Mouse (Mus musculus) stomach, postnatal 0 days (tissue): ENCODE results near the gene Mapk9. TPM values are rescaled to one million over a fixed set of nuclear protein-coding genes. Genes with fewer than 3 reads are reported as not detected.

Experiments used
- ATAC-seq: fragments of 200-750 bp; cut with Nextera tagmentation; 2 replicates; pipeline ENCODE4 v1.8.0; 2017; ENCODE audit not compliant: low FRiP score, low TSS enrichment
- DNase-seq: peaks from one replicate; pipeline ENCODE4 v3.0.0-alpha.2; 2016; ENCODE audit warnings: low spot score
- H3K27ac ChIP-seq: fragments of 300-500 bp; sonication (generic); replicated peaks from 2 replicates; pipeline ENCODE4 v1.5.1; 2014; ENCODE audit warnings: mild to moderate bottlenecking, control low read depth
- H3K27me3 ChIP-seq: fragments of 300-500 bp; sonication (generic); 2 replicates; pipeline ENCODE4 v1.6.1; 2014; ENCODE audit warnings: low read length; ENCODE audit not compliant: control insufficient read depth, insufficient read depth
- H3K36me3 ChIP-seq: fragments of 300-500 bp; sonication (generic); 2 replicates; pipeline ENCODE4 v1.6.1; 2014; ENCODE audit warnings: low read length, mixed read lengths; ENCODE audit not compliant: control insufficient read depth, insufficient read depth
- H3K4me1 ChIP-seq: fragments of 300-500 bp; sonication (generic); replicated peaks from 2 replicates; pipeline ENCODE4 v1.6.1; 2014; ENCODE audit warnings: antibody characterized with exemption; ENCODE audit not compliant: control insufficient read depth, insufficient read depth
- H3K4me2 ChIP-seq: fragments of 300-500 bp; sonication (generic); replicated peaks from 2 replicates; pipeline ENCODE4 v1.6.1; 2014; ENCODE audit warnings: low read depth, mild to moderate bottlenecking, control low read depth, moderate library complexity
- H3K4me3 ChIP-seq: fragments of 300-500 bp; sonication (generic); 2 replicates; pipeline ENCODE4 v1.5.1; 2014; ENCODE audit warnings: low read depth, low read length, control low read depth
- H3K9ac ChIP-seq: fragments of 300-500 bp; sonication (generic); 2 replicates; pipeline ENCODE4 v1.6.1; 2014; ENCODE audit warnings: mild to moderate bottlenecking, low read length, control low read depth, mixed read lengths
- H3K9me3 ChIP-seq: fragments of 300-500 bp; sonication (generic); 2 replicates; pipeline ENCODE4 v1.6.1; 2016; ENCODE audit warnings: low read length; ENCODE audit not compliant: control insufficient read depth
- CTCF ChIP-seq: IDR thresholded peaks from 2 replicates; pipeline ENCODE4 v1.5.1; 2016; ENCODE audit warnings: antibody characterized with exemption, low read depth, mild to moderate bottlenecking, moderate library complexity
- EP300 ChIP-seq: optimal IDR thresholded peaks from 2 replicates; pipeline ENCODE3; 2016; ENCODE audit warnings: antibody characterized with exemption
- WGBS: fragments of 180-500 bp; shearing (Covaris S2); extraction: QIAGEN DNeasy Blood & Tissue Kit; methylation state at CpG from one replicate; pipeline ENCODE4 v1.1.7; 2014; 5-methylcytosine and 5-hydroxymethylcytosine counted together
- polyA plus RNA-seq: library from polyadenylated mRNA; unstranded; fragments of >200 nt; fragmentation: Nextera tagmentation; extraction: Ambion mirVana; gene quantifications from 2 replicates; pipeline ENCODE4 v1.2.1, GENCODE M21; 2015

Mapk9 gene
- polyA plus RNA-seq, 1 experiment from 2014 or later, result 19.2 TPM

DNA sequence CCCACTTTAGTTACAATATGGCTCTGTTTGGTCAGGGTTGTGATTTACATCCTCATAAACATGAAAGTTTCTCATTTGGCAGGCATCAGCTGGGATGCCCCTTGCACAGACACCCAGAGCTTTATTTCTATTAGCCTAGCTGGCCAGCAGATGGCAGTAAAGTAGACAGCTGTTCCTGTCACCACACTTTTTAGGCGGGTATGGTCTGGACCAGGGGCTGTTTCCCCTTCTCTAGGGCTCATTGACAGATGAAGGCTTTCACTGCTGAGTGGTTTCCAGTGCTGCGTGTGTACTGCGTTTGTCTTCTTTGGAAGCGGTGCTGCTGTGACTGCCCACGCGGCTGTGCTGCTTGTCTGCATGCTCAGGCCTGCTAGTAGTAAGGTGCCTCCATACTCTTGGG, 25.4 kb downstream of the Mapk9 start:
- Histone ChIP-seq H3K9me3 (no peaks in the 10 kb centered on the region), H3K9ac (no peak overlapping the region), H3K4me1 (no peaks in the 10 kb centered on the region), H3K27me3 (no peaks in the 10 kb centered on the region), H3K4me3 (no peak overlapping the region), H3K27ac (no peak overlapping the region), H3K36me3 (peaks cover 10% of the 10 kb centered on the region), H3K4me2 (no peak overlapping the region)
- 54% methylated on average over 6 of the region's 6 CpGs for WGBS
- DNase-seq, result peak; percentile 30
- TF ChIP-seq EP300, result no peak
- TF ChIP-seq CTCF, result peak; percentile 80
- ATAC-seq, result no peak

DNA sequence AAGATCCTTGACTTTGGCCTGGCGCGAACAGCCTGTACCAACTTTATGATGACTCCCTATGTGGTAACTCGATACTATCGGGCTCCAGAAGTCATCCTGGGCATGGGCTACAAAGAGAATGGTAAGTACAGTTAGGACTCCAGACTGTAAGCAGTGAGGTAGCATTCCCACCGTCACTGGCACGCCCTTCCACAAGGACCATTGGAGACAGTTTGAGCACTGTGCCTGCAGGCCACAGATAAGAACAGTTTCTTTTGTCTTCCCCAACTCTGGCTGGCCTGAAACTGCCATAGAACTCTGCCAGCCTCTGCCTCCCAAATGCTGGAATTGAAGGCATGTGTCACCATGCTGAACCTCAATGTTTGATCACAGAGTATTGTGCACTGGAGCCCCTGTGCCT, 26.2 kb downstream of the Mapk9 start:
- Histone ChIP-seq H3K27me3 (no peaks in the 10 kb centered on the region), H3K9me3 (no peaks in the 10 kb centered on the region), H3K4me1 (no peaks in the 10 kb centered on the region), H3K9ac (no peak overlapping the region), H3K36me3 (peaks cover 8% of the 10 kb centered on the region), H3K4me3 (no peak overlapping the region), H3K4me2 (no peak overlapping the region), H3K27ac (no peak overlapping the region)
- DNase-seq (peak; percentile 10), ATAC-seq (no peak)
- 92% methylated on average over 6 of the region's 6 CpGs for WGBS
- TF ChIP-seq EP300 (no peak), CTCF (no peak)

DNA sequence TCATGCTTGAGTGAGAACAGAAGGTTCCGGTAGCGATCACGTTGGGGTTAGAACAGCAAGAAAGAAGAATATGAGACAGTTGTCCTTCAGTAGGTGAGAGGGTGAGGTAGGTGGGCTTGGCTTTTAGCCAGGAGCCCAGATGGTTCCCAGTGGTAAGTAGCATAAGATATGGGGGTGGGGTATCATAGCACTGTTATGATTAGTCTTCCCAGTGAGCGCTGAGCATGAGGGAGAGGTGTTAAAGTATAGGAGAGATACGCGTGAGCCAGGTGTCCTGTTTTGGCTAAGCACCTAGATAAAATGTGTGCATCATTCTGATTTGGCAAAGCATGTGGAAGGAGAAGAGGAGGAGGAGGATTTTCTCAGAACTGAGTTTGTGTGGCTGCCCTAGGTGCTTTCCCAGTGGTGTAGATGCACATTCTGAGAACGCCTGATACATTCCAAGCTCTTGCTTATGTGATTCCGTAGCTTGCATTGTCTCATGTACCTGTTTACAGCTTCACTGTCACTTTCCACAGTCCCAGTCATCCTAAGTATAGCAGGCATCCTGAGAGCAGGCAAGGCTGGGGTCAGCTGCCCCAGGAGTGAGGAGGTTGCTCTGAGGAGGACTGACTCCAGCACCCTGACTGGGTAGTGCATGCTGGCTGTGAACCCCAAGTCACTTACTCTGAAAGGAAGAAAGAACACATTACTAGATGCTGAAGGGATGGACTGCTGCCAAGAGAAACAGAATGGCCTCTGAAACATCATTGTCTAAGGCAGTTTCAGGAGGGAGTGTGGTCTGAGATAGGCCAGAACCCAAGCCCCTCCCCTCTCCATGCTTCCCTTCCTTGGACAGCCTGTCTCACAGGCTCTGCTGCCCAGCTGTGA, 30.6 kb downstream of the Mapk9 start:
- Histone ChIP-seq H3K36me3 (peaks cover 8% of the 10 kb centered on the region), H3K27ac (no peak overlapping the region), H3K4me1 (no peaks in the 10 kb centered on the region), H3K4me2 (no peak overlapping the region), H3K27me3 (no peaks in the 10 kb centered on the region), H3K9ac (no peak overlapping the region), H3K4me3 (no peak overlapping the region), H3K9me3 (no peaks in the 10 kb centered on the region)
- TF ChIP-seq CTCF, result no peak
- DNase-seq (no peak), ATAC-seq (no peak)
- WGBS, result 82% methylated on average over 8 of the region's 8 CpGs

DNA sequence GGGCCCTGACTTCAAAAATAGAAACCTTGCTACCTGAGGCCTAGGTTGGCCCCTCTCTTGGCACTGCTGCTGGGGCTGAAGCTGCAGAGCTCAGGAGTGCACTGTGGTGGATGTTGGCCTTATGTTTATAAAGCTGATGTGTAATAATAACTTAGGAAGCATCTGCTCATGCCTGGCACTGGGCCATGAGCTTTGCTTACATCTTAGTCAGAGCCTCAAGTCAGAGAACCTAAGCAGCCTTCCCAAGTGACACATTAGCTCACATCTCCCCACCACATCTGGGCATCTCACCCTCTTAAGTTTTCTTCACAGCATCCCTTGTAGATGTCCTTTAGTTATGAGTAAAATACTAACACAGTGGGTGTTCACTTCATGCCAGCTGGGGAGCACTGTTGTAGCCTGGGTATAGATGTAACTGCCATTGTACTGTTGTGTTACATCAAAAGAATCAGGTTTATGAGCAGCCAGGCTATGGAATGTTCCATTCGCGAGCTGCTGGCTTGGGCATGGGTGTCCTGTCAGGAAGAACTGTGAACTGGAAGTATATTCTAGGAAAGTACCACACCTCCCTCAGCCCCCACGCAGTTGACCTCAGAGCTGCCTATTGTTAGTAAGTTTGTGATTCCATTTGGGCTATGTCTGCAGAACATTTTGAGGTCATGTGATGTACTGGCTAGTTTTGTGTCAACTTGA, 33.5 kb downstream of the Mapk9 start:
- TF ChIP-seq CTCF (no peak; the same call in 1 of the 2 replicates), EP300 (no peak)
- Histone ChIP-seq H3K4me1 (no peaks in the 10 kb centered on the region), H3K9me3 (no peaks in the 10 kb centered on the region), H3K4me3 (no peak overlapping the region), H3K4me2 (no peak overlapping the region), H3K9ac (no peak overlapping the region), H3K27ac (no peak overlapping the region), H3K36me3 (peaks cover 2% of the 10 kb centered on the region; the same call in 1 of the 2 replicates), H3K27me3 (no peaks in the 10 kb centered on the region)
- WGBS, result 72% methylated on average over 3 of the region's 3 CpGs
- ATAC-seq (peak; percentile 29; the same call in 1 of the 2 replicates), DNase-seq (peak; percentile 17)

DNA sequence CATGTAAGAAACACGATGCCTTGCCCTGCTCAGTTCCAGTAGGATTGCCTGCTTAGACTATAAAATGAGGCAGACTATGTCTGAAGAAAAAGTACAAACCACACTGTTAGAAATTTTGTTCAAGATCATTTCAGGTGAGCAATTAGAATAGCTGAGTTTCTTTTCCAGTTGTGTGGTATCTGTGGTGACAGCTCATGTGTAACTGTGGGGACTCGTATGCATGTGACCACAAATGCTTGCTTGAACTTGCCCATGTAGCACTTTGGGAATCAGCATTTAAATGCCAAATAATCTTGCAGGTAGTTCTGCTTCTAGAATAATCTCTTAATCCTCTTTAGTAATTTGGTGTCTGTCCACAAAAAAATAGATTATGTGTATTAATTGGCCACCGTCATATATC, 36.8 kb downstream of the Mapk9 start:
- H3K9me3 ChIP-seq, result no peaks in the 10 kb centered on the region
- ATAC-seq (no peak), DNase-seq (no peak)
- no peak for TF ChIP-seq CTCF
- TF ChIP-seq EP300, result no peak
- H3K4me3 ChIP-seq, result no peak overlapping the region
- H3K4me2 ChIP-seq, result no peak overlapping the region
- no peaks in the 10 kb centered on the region for H3K27me3 ChIP-seq
- H3K4me1 ChIP-seq, result no peaks in the 10 kb centered on the region
- H3K27ac ChIP-seq, result no peak overlapping the region
- no peak overlapping the region for H3K9ac ChIP-seq
- H3K36me3 ChIP-seq, result peaks cover 5% of the 10 kb centered on the region; the same call in 1 of the 2 replicates
- 89% methylated on average over 3 of the region's 3 CpGs for WGBS

DNA sequence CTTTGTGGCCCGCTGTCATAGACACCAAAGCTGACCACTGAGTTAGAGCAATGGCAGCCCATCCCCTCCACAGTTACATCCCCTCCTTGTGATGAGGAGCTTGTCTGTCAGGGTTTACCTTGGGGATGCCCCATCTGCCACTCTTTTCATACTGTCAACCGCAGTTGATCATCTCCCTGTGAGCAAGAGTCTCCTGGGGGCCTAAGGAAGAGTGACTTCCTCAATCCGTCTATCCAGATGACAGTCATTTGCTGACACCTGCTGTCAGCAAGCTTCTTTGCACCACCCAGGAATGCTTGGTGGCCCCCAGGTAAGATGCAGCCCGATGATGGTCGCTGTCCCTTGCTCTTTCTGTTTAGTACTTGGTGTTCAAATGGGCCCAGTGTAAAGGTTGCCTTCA, 41.9 kb downstream of the Mapk9 start:
- Histone ChIP-seq H3K4me1 (no peaks in the 10 kb centered on the region), H3K36me3 (peaks cover 3% of the 10 kb centered on the region; the same call in 1 of the 2 replicates), H3K9ac (no peak overlapping the region), H3K27me3 (no peaks in the 10 kb centered on the region), H3K4me3 (no peak overlapping the region), H3K9me3 (no peaks in the 10 kb centered on the region), H3K4me2 (no peak overlapping the region), H3K27ac (no peak overlapping the region)
- ATAC-seq (no peak), DNase-seq (no peak)
- TF ChIP-seq EP300 (no peak), CTCF (no peak)
- 90% methylated on average over 5 of the region's 5 CpGs for WGBS
